Mouse (Mus musculus): ENCODE data around the gene Gm4924.

GRCm38 (mm10) chr10:82409511-82409910 lies 55.5 kb downstream of the Gm4924 start:
- TF ChIP-seq CTCF (IDR thresholded peaks at IDR 0.05; ENCODE audit: borderline replicate concordance, extremely low read depth, insufficient read depth, insufficient read length) (no peak), POLR2A (IDR thresholded peaks at IDR 0.05; ENCODE audit: borderline replicate concordance, extremely low read depth, insufficient read depth, insufficient read length, poor library complexity, severe bottlenecking) (no peak)

Data from brain, embryonic 14.5 days (tissue).